Mouse (Mus musculus): ENCODE measurements around the gene Bok.

GRCm38 (mm10) chr1:93669941-93670340 lies 15.5 kb upstream of the Bok start:
- TF ChIP-seq POLR2A (IDR thresholded peaks at IDR 0.05; ENCODE audit: insufficient read depth, low read length) (no peak), CTCF (IDR thresholded peaks at IDR 0.05; ENCODE audit: low read depth, low read length) (no peak)
